Mouse (Mus musculus) intestine, embryonic 16.5 days (tissue): Measurements from ENCODE around the gene Gm10096. TPM values are rescaled to one million over a fixed set of nuclear protein-coding genes. Genes with fewer than 3 reads are reported as not detected.
"Not testable (repeated sequence)": the region's sequence is repeated elsewhere in the genome, so short reads cannot be mapped to it uniquely, and the experiment has no call there.

ENCODE experiments used
- ATAC-seq: fragments of 200-750 bp; cut with Nextera tagmentation; 2 replicates; pipeline ENCODE4 v1.8.0; 2017; ENCODE audit warnings: moderate TSS enrichment, moderate library complexity
- H3K27ac ChIP-seq: fragments of 300-500 bp; sonication (generic); 2 replicates; pipeline ENCODE4 v1.5.1; 2014; ENCODE audit warnings: mild to moderate bottlenecking, low read length
- H3K27me3 ChIP-seq: fragments of 300-500 bp; sonication (generic); replicated peaks from 2 replicates; pipeline ENCODE4 v1.6.1; 2014; ENCODE audit warnings: low read length, control low read depth, mixed read lengths; ENCODE audit not compliant: control insufficient read depth, insufficient read depth
- H3K36me3 ChIP-seq: fragments of 300-500 bp; sonication (generic); 2 replicates; pipeline ENCODE4 v1.6.1; 2014; ENCODE audit warnings: low read length, control low read depth; ENCODE audit not compliant: control insufficient read depth, insufficient read depth
- H3K4me1 ChIP-seq: fragments of 300-500 bp; sonication (generic); 2 replicates; pipeline ENCODE4 v1.6.1; 2014; ENCODE audit warnings: low read length, control low read depth, mixed read lengths; ENCODE audit not compliant: control insufficient read depth, insufficient read depth
- H3K4me2 ChIP-seq: fragments of 300-500 bp; sonication (generic); 2 replicates; pipeline ENCODE4 v1.6.1; 2014; ENCODE audit warnings: low read depth, low read length, control low read depth
- H3K4me3 ChIP-seq: fragments of 300-500 bp; sonication (generic); 2 replicates; pipeline ENCODE4 v1.5.1; 2014; ENCODE audit warnings: mild to moderate bottlenecking, low read length
- H3K9ac ChIP-seq: fragments of 300-500 bp; sonication (generic); 2 replicates; pipeline ENCODE4 v1.6.1; 2014; ENCODE audit warnings: low read depth, low read length
- H3K9me3 ChIP-seq: fragments of 300-500 bp; sonication (generic); 2 replicates; pipeline ENCODE4 v1.6.1; 2016; ENCODE audit warnings: low read length, control low read depth; ENCODE audit not compliant: control insufficient read depth
- WGBS: fragments of 180-500 bp; shearing (Covaris S2); extraction: QIAGEN DNeasy Blood & Tissue Kit; methylation state at CpG from one replicate; pipeline ENCODE4 v1.1.7; 2014; 5-methylcytosine and 5-hydroxymethylcytosine counted together
- polyA plus RNA-seq: library from polyadenylated mRNA; unstranded; fragments of >200 nt; fragmentation: Nextera tagmentation; extraction: Ambion mirVana; gene quantifications from 2 replicates; pipeline ENCODE4 v1.2.1, GENCODE M21; 2015

Gene Gm10096
- not detected in 2 replicates for polyA plus RNA-seq

DNA sequence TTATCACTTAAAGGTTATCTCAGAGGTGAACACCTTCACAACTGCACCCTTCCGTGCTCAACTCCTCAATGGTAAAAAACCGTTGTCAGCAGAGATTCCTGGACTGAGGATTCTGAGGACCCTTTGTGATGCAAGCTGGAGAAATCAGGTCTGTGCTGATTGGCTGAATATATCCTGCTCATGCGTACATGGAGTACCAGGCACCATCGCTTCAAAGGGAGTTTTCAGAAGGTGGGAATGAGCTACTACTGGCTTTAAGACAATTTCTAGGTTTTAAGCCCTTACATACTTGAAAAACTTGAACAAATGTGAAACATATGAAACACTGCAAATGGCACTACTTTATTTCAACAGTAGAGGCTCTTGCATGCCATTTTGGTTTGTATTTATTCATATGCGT lies at the start of gene Gm10096:
Gm10096 (minus strand) TSS at position 101 of the 400 bp plus-strand sequence.
- ATAC-seq, H3K9me3 ChIP-seq: not testable (repeated sequence)
- WGBS, result no CpG with 5 or more reads among the region's 5 CpGs

More for the DNA sequence above, at the start of gene Gm10096:
- not testable (repeated sequence) for H3K36me3 ChIP-seq, H3K4me2 ChIP-seq, H3K4me1 ChIP-seq, H3K27me3 ChIP-seq, H3K27ac ChIP-seq, H3K4me3 ChIP-seq, H3K9ac ChIP-seq
